Mouse (Mus musculus) heart, postnatal 0 days (tissue): ENCODE results near the gene Slc7a5.

Experiments used
- CTCF ChIP-seq: IDR thresholded peaks from 2 replicates; pipeline ENCODE4 v1.5.1; 2016; ENCODE audit warnings: antibody characterized with exemption, control low read depth, low read depth
- EP300 ChIP-seq: IDR thresholded peaks from 2 replicates; pipeline ENCODE4 v1.6.1; 2016; ENCODE audit warnings: antibody characterized with exemption, low read depth

- no peak for TF ChIP-seq CTCF
- TF ChIP-seq EP300: no peak
These were observed 2.1 kb downstream of the Slc7a5 start for GRCm38 (mm10) chr8:121905420-121905819.
